16 mouse cellular contexts compared by ENCODE assay signal in genomic region chr1:87849278-87849677, GRCm38 (mm10). TPM values are rescaled to one million over a fixed set of nuclear protein-coding genes. Genes with fewer than 3 reads are reported as not detected.
A peak's percentile ranks its signal among the peaks of the same experiment; 100 is the strongest.
DNase-seq lines count a peak whose midpoint lies in the region; ATAC-seq and TF ChIP-seq lines count a peak whose summit lies in the region.
"Had no signal": no experiment of that assay in that cellular context is flagged by ENCODE, and none has a peak within 500 bp of the region (broad histone marks: within the 10 kb centered on the region; RNA-seq: fewer than 3 reads in every experiment).

No protein-coding gene starts in this region.

- no peaks in the 10 kb centered on the region for H3K9me3 ChIP-seq in forebrain, embryonic 16.5 days (ENCODE audit: control insufficient read depth, low read length)
- H3K9me3 ChIP-seq: hindbrain, embryonic 15.5 days; limb, embryonic 15.5 days had no signal

- H3K4me2 ChIP-seq in forebrain, embryonic 16.5 days (ENCODE audit: low read length), result no peak overlapping the region
- H3K4me2 ChIP-seq: heart, embryonic 11.5 days; hindbrain, embryonic 15.5 days; limb, embryonic 15.5 days had no signal

- peak overlapping the region; percentile 43 for H3K27ac ChIP-seq in heart, adult 2 months
- peak overlapping the region; percentile 99 for H3K27ac ChIP-seq in bone marrow macrophage, adult 2 months (ENCODE audit: insufficient read depth, low read depth, low read length)
- H3K27ac ChIP-seq in forebrain, embryonic 16.5 days (ENCODE audit: low read length), result no peak overlapping the region
- H3K27ac ChIP-seq: hindbrain, embryonic 15.5 days; kidney, postnatal 0 days; limb, embryonic 15.5 days had no signal

- TF ChIP-seq POLR2A in heart, adult 2 months (IDR thresholded peaks at IDR 0.05; ENCODE audit: insufficient read depth, low read depth, low read length), result no peak
- no peak for TF ChIP-seq POLR2A in bone marrow macrophage, adult 2 months (IDR thresholded peaks at IDR 0.05; ENCODE audit: borderline replicate concordance, low read depth, low read length)

- peaks cover 17% of the 10 kb centered on the region for H3K4me1 ChIP-seq in heart, adult 2 months (ENCODE audit: control insufficient read depth, insufficient read depth, low read length)
- H3K4me1 ChIP-seq in bone marrow macrophage, adult 2 months (ENCODE audit: control insufficient read depth, insufficient read depth, low read length), result peaks cover 59% of the 10 kb centered on the region
- peaks cover 11% of the 10 kb centered on the region for H3K4me1 ChIP-seq in forebrain, embryonic 16.5 days (replicated peaks; ENCODE audit: control insufficient read depth, insufficient read depth, low read length)

- H3K79me2 ChIP-seq in heart, adult 2 months (replicated peaks; ENCODE audit: control insufficient read depth, insufficient read depth, low read length), result peaks cover 3% of the 10 kb centered on the region; the same call in 1 of the 2 replicates

- 54% methylated on average over 5 of the region's 5 CpGs for WGBS in heart, adult 2 months
- WGBS in forebrain, embryonic 16.5 days, result 81% methylated on average over 5 of the region's 5 CpGs

- intact Hi-C loops in heart, adult 2 months (cut with DNase I), result no loop called here

- TF ChIP-seq EP300 in heart, adult 2 months (IDR thresholded peaks at IDR 0.05; ENCODE audit: insufficient read depth, low read depth, low read length), result no peak

- no peak for DNase-seq in heart, adult 2 months
- DNase-seq in heart, adult 8-10 months (ENCODE audit: low spot score), result no peak
- peak; percentile 29 for DNase-seq in 416B (ENCODE audit: low read depth)
- DNase-seq in urinary bladder, postnatal 4 days (ENCODE audit: low spot score in 2 of 2), result no peak
- no peak for DNase-seq in kidney, postnatal 4 days
- DNase-seq: cerebellum, adult 11-12 months; cerebellum, postnatal 36 days; gastrocnemius, postnatal 10 days; midbrain, embryonic 14.5 days had no signal

- ATAC-seq in megakaryocyte progenitor cell, adult 5-6 weeks (replicated peaks; ENCODE audit: poor library complexity), result peak; percentile 43
- no peak for ATAC-seq in forebrain, embryonic 16.5 days

- H3K4me3 ChIP-seq in heart, adult 2 months, result no peak overlapping the region
- H3K4me3 ChIP-seq in bone marrow macrophage, adult 2 months (ENCODE audit: insufficient read depth, low read length), result peak overlapping the region; percentile 44
- no peak overlapping the region for H3K4me3 ChIP-seq in forebrain, embryonic 16.5 days (replicated peaks; ENCODE audit: low read length)
- H3K4me3 ChIP-seq: hindbrain, embryonic 15.5 days; limb, embryonic 15.5 days had no signal

- H3K27me3 ChIP-seq in heart, adult 2 months (ENCODE audit: control insufficient read depth, insufficient read depth, low read length), result no peaks in the 10 kb centered on the region
- no peaks in the 10 kb centered on the region for H3K27me3 ChIP-seq in forebrain, embryonic 16.5 days (replicated peaks; ENCODE audit: control insufficient read depth, insufficient read depth, low read length)
- H3K27me3 ChIP-seq: hindbrain, embryonic 15.5 days; limb, embryonic 15.5 days had no signal

- no peak for TF ChIP-seq CTCF in heart, adult 2 months (IDR thresholded peaks at IDR 0.05)
- no peak for TF ChIP-seq CTCF in bone marrow macrophage, adult 2 months (IDR thresholded peaks at IDR 0.05; ENCODE audit: low read depth, low read length)

- no peaks in the 10 kb centered on the region for H3K36me3 ChIP-seq in heart, adult 2 months (ENCODE audit: control insufficient read depth, insufficient read depth, low read length)
- no peaks in the 10 kb centered on the region for H3K36me3 ChIP-seq in forebrain, embryonic 16.5 days (ENCODE audit: control insufficient read depth, insufficient read depth)
- H3K36me3 ChIP-seq: hindbrain, embryonic 15.5 days; limb, embryonic 15.5 days had no signal

- H3K9ac ChIP-seq in heart, adult 2 months (ENCODE audit: low read depth, low read length), result no peak overlapping the region
- no peak overlapping the region for H3K9ac ChIP-seq in forebrain, embryonic 16.5 days (replicated peaks; ENCODE audit: low read depth, low read length)
- H3K9ac ChIP-seq: hindbrain, embryonic 15.5 days; limb, embryonic 15.5 days had no signal

RNA-seq across cellular contexts. Expression of gene Dgkd, which starts 3.8 kb away (rescaled TPM):
- total RNA-seq in heart, adult 2 months (2021), result 10 to 100 TPM; 40.8 to 47.3 TPM
- polyA plus RNA-seq in heart, adult 2 months (2012; rRNA removed), result 23.5 and 34.7 TPM in 2 replicates
- total RNA-seq in heart, adult 8-10 months (2022), result 10 to 100 TPM; 33.5 to 43.2 (median 42.0) TPM
- 91.0 and 100 TPM in 2 replicates for polyA plus RNA-seq in bone marrow macrophage, adult 2 months (2012; ENCODE audit: insufficient read depth, insufficient read length, missing spikeins)
- total RNA-seq in megakaryocyte progenitor cell, adult 5-6 weeks (2015), result 43.0 and 45.0 TPM in 2 replicates
- 44.3 and 46.7 TPM in 2 replicates for total RNA-seq in megakaryocyte progenitor cell, adult 5-6 weeks (2017)
- 57.7 TPM in 2 replicates for polyA plus RNA-seq in forebrain, embryonic 16.5 days (2015; fragmentation: Nextera tagmentation; extraction: Ambion mirVana)

RNA-seq across cellular contexts. Expression of gene Sag, which starts 45.8 kb away (rescaled TPM):
- total RNA-seq in heart, adult 2 months (2021), result under 1 TPM; 0.16 to 0.43 TPM
- polyA plus RNA-seq in heart, adult 2 months (2012; rRNA removed), result 0.47 and 0.57 TPM in 2 replicates
- under 1 TPM; 0.14 to 0.63 (median 0.25) TPM for total RNA-seq in heart, adult 8-10 months (2022)
- polyA plus RNA-seq in bone marrow macrophage, adult 2 months (2012; ENCODE audit: insufficient read depth, insufficient read length, missing spikeins), result 0.93 and 1.2 TPM in 2 replicates
- total RNA-seq in megakaryocyte progenitor cell, adult 5-6 weeks (2015), result 0.46 and 0.62 TPM in 2 replicates
- total RNA-seq in megakaryocyte progenitor cell, adult 5-6 weeks (2017), result 0.14 and 0.25 TPM in 2 replicates
- 1.4 and 1.9 TPM in 2 replicates for polyA plus RNA-seq in forebrain, embryonic 16.5 days (2015; fragmentation: Nextera tagmentation; extraction: Ambion mirVana)
